Mouse (Mus musculus): ENCODE results near the gene Olfml2a. TPM values are rescaled to one million over a fixed set of nuclear protein-coding genes. Genes with fewer than 3 reads are reported as not detected.

Olfml2a gene
- total RNA-seq (2023) = not detected

GRCm38 (mm10) chr2:38931851-38932667 lies at the start of gene Olfml2a:
Olfml2a (plus strand) TSS chr2:38931978.

GRCm38 (mm10) chr2:38927115-38927979 lies 4.4 kb upstream of the Olfml2a start, which contains the start of gene Nr6a1:
Nr6a1 (minus strand) TSS chr2:38927688.

GRCm38 (mm10) chr2:38997386-38998374 lies 65.9 kb downstream of the Olfml2a start, which contains the start of gene Wdr38:
Wdr38 (plus strand) TSS chr2:38997476.

DNA sequence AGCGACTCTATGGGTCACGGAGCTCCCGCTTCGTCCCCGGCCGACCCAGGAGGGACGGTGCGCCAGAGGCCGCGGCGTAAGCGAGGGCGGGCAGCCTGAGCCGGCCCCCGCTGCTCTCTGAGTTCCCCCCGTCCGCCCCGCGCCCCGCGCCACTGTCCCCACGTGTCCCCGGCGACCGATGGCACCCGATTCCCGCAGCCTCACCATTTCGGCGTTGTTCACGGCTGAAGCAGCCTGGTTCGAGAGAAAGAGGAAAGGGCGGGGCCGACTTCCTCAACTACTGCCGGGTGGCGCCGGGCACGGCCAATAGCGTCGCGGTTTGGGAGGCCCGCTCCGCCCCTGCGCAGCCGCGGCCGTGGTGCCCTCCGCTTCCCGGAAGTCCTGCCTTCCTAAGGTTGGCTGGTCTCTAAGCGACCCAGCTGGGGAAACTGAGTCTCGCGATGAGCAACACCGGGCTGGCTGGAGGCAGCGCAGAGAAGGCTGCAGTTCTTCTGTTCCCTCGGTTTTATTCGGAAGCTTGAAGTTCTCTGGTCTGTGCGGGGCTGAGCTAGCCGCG lies 73.2 kb downstream of the Olfml2a start, which contains the start of gene Arpc5l:
TSS of gene Arpc5l (plus strand) at position 469 of the 556 bp plus-strand sequence.

DNA sequence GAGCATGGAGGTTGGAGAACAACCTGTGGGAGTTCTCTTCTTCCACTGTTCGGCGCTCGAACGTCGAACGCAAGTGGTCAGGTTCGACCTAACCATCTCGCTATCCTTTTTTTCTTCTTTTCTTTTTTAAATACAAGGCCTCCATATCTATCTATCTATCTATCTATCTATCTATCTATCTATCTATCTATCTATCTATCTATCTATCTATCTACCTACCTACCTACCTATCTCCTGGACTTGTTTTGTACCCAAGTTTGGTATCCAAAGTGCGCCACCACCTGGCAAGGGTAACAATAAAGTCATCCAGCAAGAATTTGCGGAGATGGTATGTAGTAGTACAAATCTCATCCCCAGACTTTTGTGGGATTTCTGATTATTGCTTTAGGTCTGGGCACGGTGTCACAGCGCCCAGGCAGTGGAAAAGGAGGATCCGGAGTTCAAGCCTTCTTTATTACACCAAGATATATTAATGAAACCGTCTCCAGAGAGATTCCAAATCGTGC lies 73.8 kb downstream of the Olfml2a start, which contains the start of gene Rpl35:
TSS of gene Rpl35 (minus strand) at position 51 of the 506 bp plus-strand sequence.

Other genes starting within 250 kb of the Olfml2a start
- gene Nr5a1, start 217.4 kb upstream of the Olfml2a start, total RNA-seq (2023) = not detected
- 1 to 10 TPM; 4.5 to 7.7 TPM for gene Nr6a1, start 4.3 kb upstream of the Olfml2a start, total RNA-seq (2023)
- gene Wdr38, start 65.5 kb downstream of the Olfml2a start, total RNA-seq (2023) = under 1 TPM in 1 of 2 experiments, not detected in 1; 0.53 TPM
- gene Arpc5l, start 73.4 kb downstream of the Olfml2a start, total RNA-seq (2023) = 10 to 100 TPM; 53.7 to 72.9 TPM
- gene Rpl35, start 73.6 kb downstream of the Olfml2a start, total RNA-seq (2023) = 1,000 to 10,000 TPM; 1,007 to 1,045 TPM
- 10 to 100 TPM; 31.1 to 37.0 TPM for gene Golga1, start 133.6 kb downstream of the Olfml2a start, total RNA-seq (2023)